Mouse (Mus musculus) neural tube, embryonic 11.5 days (tissue): ENCODE data around the gene Ildr1. TPM values are rescaled to one million over a fixed set of nuclear protein-coding genes. Genes with fewer than 3 reads are reported as not detected.

Source experiments
- ATAC-seq: fragments of 200-750 bp; cut with Nextera tagmentation; 2 replicates; pipeline ENCODE4 v1.8.0; 2017; ENCODE audit warnings: moderate number of reproducible peaks, mild to moderate bottlenecking, moderate TSS enrichment, moderate library complexity; ENCODE audit not compliant: insufficient read depth, low FRiP score, low TSS enrichment
- DNase-seq: peaks from one replicate; pipeline ENCODE4 v3.0.0-alpha.2; 2015; ENCODE audit warnings: low spot score
- H3K27ac ChIP-seq: fragments of 300-500 bp; sonication (generic); 2 replicates; pipeline ENCODE4 v1.5.1; 2014; ENCODE audit warnings: low read depth, mild to moderate bottlenecking, low read length
- H3K27me3 ChIP-seq: fragments of 300-500 bp; sonication (generic); 2 replicates; pipeline ENCODE4 v1.6.1; 2014; ENCODE audit warnings: mild to moderate bottlenecking, low read length, mixed read lengths; ENCODE audit not compliant: control insufficient read depth, insufficient read depth
- H3K36me3 ChIP-seq: fragments of 300-500 bp; sonication (generic); 2 replicates; pipeline ENCODE4 v1.6.1; 2014; ENCODE audit warnings: mild to moderate bottlenecking, low read length, moderate library complexity, mixed read lengths; ENCODE audit not compliant: control insufficient read depth, insufficient read depth
- H3K4me1 ChIP-seq: fragments of 300-500 bp; sonication (generic); 2 replicates; pipeline ENCODE4 v1.6.1; 2014; ENCODE audit warnings: low read length, mixed read lengths; ENCODE audit not compliant: control insufficient read depth, insufficient read depth
- H3K4me2 ChIP-seq: fragments of 300-500 bp; sonication (generic); 2 replicates; pipeline ENCODE4 v1.6.1; 2014; ENCODE audit warnings: low read depth, mild to moderate bottlenecking, moderate library complexity
- H3K4me3 ChIP-seq: fragments of 300-500 bp; sonication (generic); 2 replicates; pipeline ENCODE4 v1.5.1; 2014; ENCODE audit warnings: low read depth, low read length
- H3K9ac ChIP-seq: fragments of 300-500 bp; sonication (generic); 2 replicates; pipeline ENCODE4 v1.6.1; 2014; ENCODE audit warnings: mild to moderate bottlenecking, low read length
- H3K9me3 ChIP-seq: fragments of 300-500 bp; sonication (generic); 2 replicates; pipeline ENCODE4 v1.6.1; 2016; ENCODE audit warnings: low read length; ENCODE audit not compliant: control insufficient read depth
- WGBS: fragments of 180-500 bp; shearing (Covaris S2); extraction: QIAGEN DNeasy Blood & Tissue Kit; methylation state at CpG from one replicate; pipeline ENCODE4 v1.1.7; 2014; 5-methylcytosine and 5-hydroxymethylcytosine counted together
- polyA plus RNA-seq: library from polyadenylated mRNA; unstranded; fragments of >200 nt; fragmentation: Nextera tagmentation; extraction: Ambion mirVana; gene quantifications from 2 replicates; pipeline ENCODE4 v1.2.1, GENCODE M21; 2014

Gene Ildr1
- polyA plus RNA-seq, 1 experiment from 2014 or later, result not detected

DNA sequence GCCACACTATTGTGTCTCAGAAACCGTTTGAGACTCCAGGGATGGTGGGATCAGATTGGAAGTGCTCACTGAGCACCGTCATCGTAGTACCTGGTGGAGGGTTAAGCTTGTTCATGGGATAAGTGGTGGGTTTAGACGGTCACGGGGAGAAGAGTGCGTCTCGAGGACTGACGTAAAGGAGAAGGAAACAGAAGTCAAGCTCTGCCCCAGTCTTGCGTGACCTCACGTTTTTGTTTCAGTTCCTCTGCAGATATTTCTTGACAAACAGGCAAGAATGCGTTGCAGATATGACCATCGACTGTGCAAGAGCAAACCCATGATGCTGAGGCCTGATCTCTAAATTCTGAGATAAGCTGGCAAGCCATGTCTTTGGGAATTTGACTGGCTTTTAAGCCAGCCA is 18.0 kb downstream of the Ildr1 start:
- ATAC-seq (no peak), DNase-seq (no peak)
- 93% methylated on average over 12 of the region's 12 CpGs for WGBS
- H3K4me3 ChIP-seq, result no peak overlapping the region
- H3K9me3 ChIP-seq, result no peaks in the 10 kb centered on the region
- no peaks in the 10 kb centered on the region for H3K36me3 ChIP-seq
- no peaks in the 10 kb centered on the region for H3K4me1 ChIP-seq
- H3K4me2 ChIP-seq, result no peak overlapping the region
- no peak overlapping the region for H3K27ac ChIP-seq
- H3K9ac ChIP-seq, result no peak overlapping the region
- no peaks in the 10 kb centered on the region for H3K27me3 ChIP-seq

DNA sequence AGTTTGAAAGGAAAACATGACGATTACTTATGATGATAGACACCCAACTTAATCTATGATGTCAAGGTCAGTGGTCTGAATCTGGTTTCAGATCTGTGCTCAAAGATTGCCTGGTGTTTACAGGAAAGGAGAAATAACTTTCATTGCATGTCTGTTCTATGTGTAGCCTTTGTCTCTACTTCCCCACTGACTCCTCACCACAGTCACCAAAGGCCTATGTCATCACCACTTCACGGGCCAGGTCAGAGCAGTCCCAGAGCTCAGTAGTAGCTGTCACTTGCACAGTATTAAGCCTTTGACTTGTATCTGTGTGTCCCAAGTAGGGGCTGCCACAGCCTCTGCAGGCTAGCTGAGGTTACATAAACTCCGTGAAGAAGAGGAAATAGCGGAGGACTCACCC is 23.7 kb downstream of the Ildr1 start:
- Histone ChIP-seq H3K27me3 (no peaks in the 10 kb centered on the region), H3K27ac (no peak overlapping the region), H3K9ac (no peak overlapping the region), H3K4me3 (no peak overlapping the region), H3K9me3 (no peaks in the 10 kb centered on the region), H3K4me2 (no peak overlapping the region), H3K4me1 (no peaks in the 10 kb centered on the region; the same call in 1 of the 2 replicates), H3K36me3 (no peaks in the 10 kb centered on the region)
- DNase-seq, result no peak
- ATAC-seq, result no peak
- 90% methylated on average over 4 of the region's 4 CpGs for WGBS

DNA sequence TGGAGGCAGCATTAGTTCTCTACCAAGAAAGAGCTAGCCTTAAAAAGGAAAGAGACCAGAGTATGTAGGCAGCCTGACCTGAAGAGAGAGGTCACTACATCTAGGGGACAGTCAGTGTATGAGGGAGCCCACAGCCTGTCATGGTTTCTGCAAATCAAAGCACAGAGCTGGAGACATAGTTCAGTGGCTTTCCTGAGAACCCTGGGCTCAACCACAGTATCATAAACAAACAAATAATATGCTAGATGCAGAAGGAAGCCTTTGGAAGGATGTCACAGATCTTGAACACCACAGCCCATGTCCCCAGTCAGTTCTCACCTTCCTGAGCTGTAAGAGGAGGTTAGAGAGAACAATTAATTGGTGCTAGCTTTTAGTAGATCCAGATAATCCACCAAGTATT is 24.9 kb downstream of the Ildr1 start:
- DNase-seq, result no peak
- no peak overlapping the region for H3K9ac ChIP-seq

DNA sequence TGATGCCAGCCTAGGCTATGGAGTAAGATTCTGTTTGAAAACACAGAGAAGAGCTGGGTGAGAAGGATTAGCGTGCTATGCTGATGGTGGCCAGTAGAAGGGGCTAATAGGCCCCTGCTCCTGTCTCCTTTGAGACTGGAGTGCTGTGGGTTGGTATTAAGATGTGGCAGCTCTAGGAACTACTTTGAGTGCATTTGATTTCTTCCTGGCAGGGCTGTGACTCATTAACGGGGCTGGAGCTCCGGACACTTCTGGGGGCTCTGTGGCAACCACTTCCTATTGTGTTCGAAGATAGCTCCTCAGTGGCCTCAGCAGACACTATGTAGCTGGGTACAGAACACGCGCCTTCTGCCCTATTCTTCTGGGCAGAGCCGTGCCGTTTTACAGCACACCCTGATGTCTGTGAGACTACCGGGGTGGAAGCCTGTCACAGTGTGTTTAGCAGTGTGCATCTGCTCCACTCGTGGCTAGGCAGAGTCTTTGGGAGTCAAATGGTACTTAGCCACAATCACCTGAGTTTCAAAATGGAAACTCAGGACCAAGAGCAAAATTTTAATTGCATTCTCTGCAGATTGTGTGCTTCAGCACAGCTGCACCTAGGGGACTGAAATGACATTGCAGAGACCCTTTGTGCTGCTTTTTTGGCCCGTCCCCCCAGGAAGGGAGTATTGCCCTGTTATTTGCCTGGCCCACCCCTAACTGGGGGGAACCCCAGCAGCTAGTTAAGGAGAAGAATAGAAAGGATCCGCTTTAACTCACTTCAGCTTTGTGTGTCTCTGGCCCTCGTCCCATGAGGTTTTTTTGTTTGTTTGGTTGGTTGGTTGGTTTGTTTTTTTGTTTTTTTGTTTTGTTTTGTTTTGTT is 26.6 kb downstream of the Ildr1 start:
- Histone ChIP-seq H3K9me3 (no peaks in the 10 kb centered on the region), H3K27ac (no peak overlapping the region), H3K4me2 (peak overlapping the region; percentile 1; the same call in 1 of the 2 replicates), H3K4me1 (no peaks in the 10 kb centered on the region; the same call in 1 of the 2 replicates), H3K36me3 (no peaks in the 10 kb centered on the region), H3K9ac (no peak overlapping the region), H3K4me3 (no peak overlapping the region), H3K27me3 (no peaks in the 10 kb centered on the region)
- WGBS, result 45% methylated on average over 13 of the region's 13 CpGs
- ATAC-seq (no peak), DNase-seq (no peak)

More for the DNA sequence above, 24.9 kb downstream of the Ildr1 start:
- Histone ChIP-seq H3K27me3 (no peaks in the 10 kb centered on the region), H3K4me2 (no peak overlapping the region), H3K4me1 (no peaks in the 10 kb centered on the region; the same call in 1 of the 2 replicates), H3K27ac (no peak overlapping the region), H3K9me3 (no peaks in the 10 kb centered on the region), H3K4me3 (no peak overlapping the region), H3K36me3 (no peaks in the 10 kb centered on the region)
- ATAC-seq, result no peak

DNA sequence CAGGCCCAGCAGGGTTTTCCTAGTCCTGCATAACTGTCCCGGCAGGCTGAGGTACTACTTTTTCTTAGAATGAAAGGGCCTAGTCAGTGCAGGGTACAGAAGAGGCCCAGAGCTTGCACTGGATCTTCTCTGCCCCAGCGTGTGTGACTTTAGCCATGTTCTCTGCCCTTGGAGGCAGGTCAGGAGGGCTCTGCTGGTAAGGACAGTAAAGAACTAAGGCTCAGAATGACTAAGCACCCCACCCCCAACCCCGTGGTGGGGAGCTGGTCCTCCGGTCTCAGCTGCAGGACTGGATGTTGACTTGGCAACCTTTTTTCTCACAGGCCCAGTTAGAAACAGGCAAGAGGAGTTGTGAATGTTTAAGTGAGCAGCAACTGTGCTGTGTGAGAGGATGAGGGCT is 29.0 kb downstream of the Ildr1 start:
- DNase-seq, result no peak
- Histone ChIP-seq H3K9me3 (no peaks in the 10 kb centered on the region), H3K4me3 (no peak overlapping the region), H3K27ac (no peak overlapping the region), H3K27me3 (no peaks in the 10 kb centered on the region), H3K4me2 (no peak overlapping the region), H3K36me3 (no peaks in the 10 kb centered on the region), H3K4me1 (no peaks in the 10 kb centered on the region; the same call in 1 of the 2 replicates), H3K9ac (no peak overlapping the region)
- ATAC-seq, result no peak
- WGBS, result 25% methylated on average over 4 of the region's 4 CpGs

DNA sequence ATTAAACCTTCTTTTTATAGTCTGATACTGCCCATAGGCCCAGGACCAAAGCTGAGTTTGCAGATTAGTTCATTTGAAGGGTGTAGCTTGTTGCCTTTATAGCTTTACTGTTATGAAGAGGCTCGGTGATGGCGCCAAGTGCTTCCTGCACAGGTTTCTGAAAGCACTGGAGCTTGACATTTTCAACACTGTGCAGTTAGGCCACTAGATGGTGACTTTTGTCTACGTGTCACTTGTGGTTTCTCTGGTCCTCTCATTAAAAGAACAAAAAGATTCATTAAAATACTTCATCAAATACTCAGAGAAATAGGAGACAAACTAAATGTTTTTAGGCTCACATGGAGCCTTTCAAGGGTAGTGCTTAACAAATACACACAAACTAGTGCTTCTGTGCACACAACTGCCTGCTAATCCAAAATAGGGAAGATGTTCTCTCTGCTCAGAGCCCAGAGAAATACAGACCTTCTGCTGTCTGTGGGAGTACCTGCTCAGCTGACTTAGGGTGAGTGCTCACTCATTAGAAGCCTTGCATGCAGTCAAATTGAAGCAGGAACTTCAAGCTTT is 30.2 kb downstream of the Ildr1 start:
- ATAC-seq, result no peak
- no peak for DNase-seq
- Histone ChIP-seq H3K27ac (no peak overlapping the region), H3K4me1 (no peaks in the 10 kb centered on the region; the same call in 1 of the 2 replicates), H3K4me2 (no peak overlapping the region), H3K27me3 (no peaks in the 10 kb centered on the region), H3K9ac (no peak overlapping the region), H3K4me3 (no peak overlapping the region), H3K36me3 (no peaks in the 10 kb centered on the region), H3K9me3 (no peaks in the 10 kb centered on the region)
- WGBS, result 70% methylated on average over 3 of the region's 3 CpGs

DNA sequence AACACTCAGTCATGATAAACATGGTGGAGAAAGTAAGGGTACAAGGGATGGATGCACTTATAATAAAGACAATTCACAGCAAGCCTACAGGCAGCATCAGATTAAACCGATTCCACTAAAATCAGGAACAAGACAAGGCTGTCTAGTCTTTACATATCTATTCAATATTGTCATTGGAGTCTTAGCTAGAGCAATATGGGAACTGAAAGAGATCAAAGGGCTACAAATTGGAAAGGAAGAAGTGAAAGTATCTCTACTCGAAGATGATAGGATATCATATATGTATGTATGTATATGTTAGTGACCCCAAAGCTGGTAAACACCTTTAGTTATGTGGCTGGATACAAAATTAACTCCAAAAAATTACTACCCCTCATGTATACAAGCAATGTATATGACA is 35.2 kb downstream of the Ildr1 start:
- 82% methylated on average over 2 of the region's 2 CpGs for WGBS
- Histone ChIP-seq H3K9me3 (no peaks in the 10 kb centered on the region), H3K4me3 (no peak overlapping the region), H3K27ac (no peak overlapping the region), H3K36me3 (no peaks in the 10 kb centered on the region), H3K4me2 (no peak overlapping the region), H3K9ac (no peak overlapping the region), H3K27me3 (no peaks in the 10 kb centered on the region), H3K4me1 (no peaks in the 10 kb centered on the region)
- DNase-seq (no peak), ATAC-seq (no peak)

DNA sequence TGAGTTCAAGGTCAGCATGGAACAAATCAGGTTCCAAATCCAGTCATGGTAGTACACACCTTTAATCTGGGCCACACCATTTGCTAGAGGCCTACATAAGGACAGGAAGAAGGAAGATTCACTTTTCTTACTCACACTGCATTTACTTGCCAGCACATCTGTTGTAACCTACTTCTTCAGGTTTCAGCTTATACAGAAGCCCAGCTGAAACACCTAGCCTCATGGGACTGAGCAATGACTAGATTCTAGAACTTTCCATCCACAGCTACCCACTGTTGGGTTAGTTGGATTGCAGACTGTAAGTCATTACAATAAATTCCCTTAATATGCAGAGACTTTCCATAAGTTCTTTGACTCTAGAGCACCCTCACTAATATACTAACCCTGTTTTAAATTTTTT is 38.8 kb downstream of the Ildr1 start:
- no peaks in the 10 kb centered on the region for H3K9me3 ChIP-seq
- no peak overlapping the region for H3K4me3 ChIP-seq
- no peaks in the 10 kb centered on the region for H3K27me3 ChIP-seq
- ATAC-seq (no peak), DNase-seq (no peak)
- no peak overlapping the region for H3K27ac ChIP-seq
- H3K4me2 ChIP-seq, result no peak overlapping the region
- no peak overlapping the region for H3K9ac ChIP-seq
- no peaks in the 10 kb centered on the region for H3K4me1 ChIP-seq
- no peaks in the 10 kb centered on the region for H3K36me3 ChIP-seq

DNA sequence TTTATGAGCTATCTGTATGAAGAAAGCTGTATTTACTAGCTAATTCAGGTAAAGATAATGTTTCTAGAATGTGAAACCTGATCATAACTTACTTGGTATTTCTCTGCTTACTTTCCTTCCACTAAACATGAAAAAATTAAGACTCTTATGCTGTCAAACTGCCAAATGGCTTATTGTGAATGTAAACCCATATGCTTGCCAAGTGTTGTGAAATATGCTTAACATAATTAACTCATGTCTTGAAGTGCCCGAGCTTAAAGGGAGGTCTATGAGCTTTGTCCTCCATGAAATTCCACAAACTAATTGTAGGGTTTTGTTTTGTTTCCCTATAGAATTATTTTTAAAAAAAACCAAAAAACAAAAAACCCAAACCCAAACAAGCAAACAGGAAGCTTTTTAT is 40.0 kb downstream of the Ildr1 start:
- H3K27ac ChIP-seq, result no peak overlapping the region
- WGBS, result 90% methylated on average over 1 of the region's 1 CpGs
- H3K9me3 ChIP-seq, result no peaks in the 10 kb centered on the region
- no peak overlapping the region for H3K9ac ChIP-seq
- H3K4me3 ChIP-seq, result no peak overlapping the region
- DNase-seq (no peak), ATAC-seq (no peak)
- H3K27me3 ChIP-seq, result no peaks in the 10 kb centered on the region
- no peak overlapping the region for H3K4me2 ChIP-seq
- H3K4me1 ChIP-seq, result no peaks in the 10 kb centered on the region
- no peaks in the 10 kb centered on the region for H3K36me3 ChIP-seq
